Mouse (Mus musculus) E14TG2a.4 (cell line): ENCODE measurements around the gene Def8.

ENCODE experiments used
- H3K27me3 ChIP-seq: 2 replicates; pipeline ENCODE4 v1.6.1; 2014; ENCODE audit warnings: low read length, control low read depth; ENCODE audit not compliant: insufficient read depth
- H3K36me3 ChIP-seq: 2 replicates; pipeline ENCODE4 v1.6.1; 2014; ENCODE audit warnings: low read length, control low read depth; ENCODE audit not compliant: insufficient read depth
- H3K4me1 ChIP-seq: replicated peaks from 2 replicates; pipeline ENCODE4 v1.6.1; 2014; ENCODE audit warnings: low read depth, low read length, control low read depth
- H3K4me3 ChIP-seq: replicated peaks from 2 replicates; pipeline ENCODE4 v1.5.1; 2014; ENCODE audit warnings: mild to moderate bottlenecking, low read length
- H3K9me3 ChIP-seq: 2 replicates; pipeline ENCODE4 v1.6.1; 2014; ENCODE audit warnings: low read length, control low read depth
- CTCF ChIP-seq: conservative IDR thresholded peaks from 2 replicates; pipeline ENCODE4 v1.5.1; 2014; ENCODE audit warnings: low read length
- NANOG ChIP-seq: IDR thresholded peaks from 2 replicates; pipeline ENCODE4 v1.6.1; 2014; ENCODE audit warnings: borderline replicate concordance, low read length, mixed read lengths
- POU5F1 ChIP-seq: IDR thresholded peaks from 2 replicates; pipeline ENCODE4 v1.6.1; 2014; ENCODE audit warnings: low read length, borderline replicate concordance

Def8 gene

GRCm38 (mm10) chr8:123478456-123479218 is 55.3 kb downstream of the Def8 start:
- TF ChIP-seq NANOG (no peak), POU5F1 (no peak), CTCF (no peak)
- Histone ChIP-seq H3K36me3 (peaks cover 36% of the 10 kb centered on the region), H3K4me1 (peaks cover 18% of the 10 kb centered on the region), H3K4me3 (peak overlapping the region; percentile 90), H3K27me3 (no peaks in the 10 kb centered on the region), H3K9me3 (no peaks in the 10 kb centered on the region)

DNA sequence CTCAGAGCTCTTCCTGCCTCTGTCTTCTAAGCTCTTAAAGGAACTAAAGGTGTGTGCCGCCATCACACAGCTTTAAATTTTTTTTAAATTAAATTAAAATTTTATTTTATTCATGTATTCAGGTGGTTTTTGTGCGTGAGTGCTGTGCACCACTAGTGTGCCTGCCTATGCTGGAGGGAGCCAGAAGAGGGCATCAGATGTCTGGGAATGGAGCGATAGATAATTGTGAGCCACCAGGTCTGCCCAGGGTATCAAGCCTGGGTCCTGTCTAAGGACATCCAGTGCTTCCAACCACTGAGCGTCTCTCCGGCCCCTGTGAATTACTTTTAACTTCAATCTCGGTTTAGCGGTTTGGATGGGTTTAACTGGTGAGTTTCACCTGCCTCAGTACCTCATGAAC is 59.3 kb downstream of the Def8 start:
- TF ChIP-seq NANOG (no peak), CTCF (peak; percentile 21), POU5F1 (no peak)

GRCm38 (mm10) chr8:123491280-123492075 is 68.2 kb downstream of the Def8 start:
- Histone ChIP-seq H3K4me3 (no peak overlapping the region), H3K9me3 (no peaks in the 10 kb centered on the region), H3K36me3 (peaks cover 97% of the 10 kb centered on the region), H3K27me3 (no peaks in the 10 kb centered on the region), H3K4me1 (peaks cover 9% of the 10 kb centered on the region)
- TF ChIP-seq CTCF (no peak), POU5F1 (no peak), NANOG (no peak)

More for the DNA sequence above, 59.3 kb downstream of the Def8 start:
- H3K4me3 ChIP-seq = no peak overlapping the region
- peaks cover 14% of the 10 kb centered on the region for H3K4me1 ChIP-seq
- no peaks in the 10 kb centered on the region for H3K27me3 ChIP-seq
- peaks cover 74% of the 10 kb centered on the region for H3K36me3 ChIP-seq
- H3K9me3 ChIP-seq = no peaks in the 10 kb centered on the region

GRCm38 (mm10) chr8:123492898-123493297 is 69.6 kb downstream of the Def8 start:
- no peak overlapping the region for H3K4me3 ChIP-seq
- peaks cover 93% of the 10 kb centered on the region for H3K36me3 ChIP-seq
- peaks cover 17% of the 10 kb centered on the region for H3K4me1 ChIP-seq
- H3K27me3 ChIP-seq = no peaks in the 10 kb centered on the region
- no peaks in the 10 kb centered on the region for H3K9me3 ChIP-seq
- TF ChIP-seq CTCF = no peak
- TF ChIP-seq POU5F1 = no peak
- TF ChIP-seq NANOG = no peak

GRCm38 (mm10) chr8:123497699-123498098 is 74.4 kb downstream of the Def8 start:
- no peak overlapping the region for H3K4me3 ChIP-seq
- peaks cover 93% of the 10 kb centered on the region for H3K36me3 ChIP-seq
- peaks cover 14% of the 10 kb centered on the region for H3K4me1 ChIP-seq
- no peaks in the 10 kb centered on the region for H3K27me3 ChIP-seq
- no peaks in the 10 kb centered on the region for H3K9me3 ChIP-seq
- TF ChIP-seq POU5F1 (no peak), CTCF (peak; percentile 23; the same call in 1 of the 2 replicates)

GRCm38 (mm10) chr8:123498963-123499362 is 75.6 kb downstream of the Def8 start:
- H3K4me3 ChIP-seq = no peak overlapping the region
- no peaks in the 10 kb centered on the region for H3K27me3 ChIP-seq
- H3K36me3 ChIP-seq = peaks cover 93% of the 10 kb centered on the region
- H3K9me3 ChIP-seq = no peaks in the 10 kb centered on the region
- H3K4me1 ChIP-seq = peaks cover 14% of the 10 kb centered on the region
- TF ChIP-seq POU5F1 (no peak), CTCF (no peak), NANOG (no peak)

GRCm38 (mm10) chr8:123499556-123499955 is 76.2 kb downstream of the Def8 start:
- H3K9me3 ChIP-seq = no peaks in the 10 kb centered on the region
- peaks cover 93% of the 10 kb centered on the region for H3K36me3 ChIP-seq
- H3K4me3 ChIP-seq = no peak overlapping the region
- H3K27me3 ChIP-seq = no peaks in the 10 kb centered on the region
- peaks cover 19% of the 10 kb centered on the region for H3K4me1 ChIP-seq
- TF ChIP-seq NANOG (no peak), POU5F1 (no peak), CTCF (no peak)

GRCm38 (mm10) chr8:123502192-123502591 is 78.9 kb downstream of the Def8 start:
- Histone ChIP-seq H3K4me1 (peaks cover 37% of the 10 kb centered on the region), H3K27me3 (no peaks in the 10 kb centered on the region), H3K4me3 (no peak overlapping the region), H3K36me3 (peaks cover 93% of the 10 kb centered on the region), H3K9me3 (no peaks in the 10 kb centered on the region)
- TF ChIP-seq POU5F1 = no peak
- TF ChIP-seq NANOG = no peak
- no peak for TF ChIP-seq CTCF

GRCm38 (mm10) chr8:123503801-123504467 is 80.6 kb downstream of the Def8 start:
- Histone ChIP-seq H3K4me1 (peaks cover 24% of the 10 kb centered on the region), H3K9me3 (no peaks in the 10 kb centered on the region), H3K27me3 (no peaks in the 10 kb centered on the region), H3K36me3 (peaks cover 100% of the 10 kb centered on the region), H3K4me3 (no peak overlapping the region)
- TF ChIP-seq CTCF = peak; percentile 81
- no peak for TF ChIP-seq POU5F1
- no peak for TF ChIP-seq NANOG
